Mouse (Mus musculus) gastrocnemius, adult 2 months (tissue): ENCODE measurements around the gene Zfp729b. TPM values are rescaled to one million over a fixed set of nuclear protein-coding genes. Genes with fewer than 3 reads are reported as not detected.

ENCODE experiments used
- DNase-seq: peaks from one replicate; pipeline ENCODE4 v3.0.0; 2022
- H3K27ac ChIP-seq: fragments of 200-600 bp; 2 replicates; pipeline ENCODE4 v1.8.1; 2022; ENCODE audit warnings: mild to moderate bottlenecking
- H3K4me3 ChIP-seq: fragments of 200-600 bp; 2 replicates; pipeline ENCODE4 v1.8.1; 2022; ENCODE audit warnings: mild to moderate bottlenecking, moderate library complexity
- CTCF ChIP-seq: fragments of 200-600 bp; IDR thresholded peaks from 2 replicates; pipeline ENCODE4 v1.8.1; 2022; ENCODE audit warnings: antibody characterized with exemption, mild to moderate bottlenecking, moderate library complexity
- intact Hi-C: fragments of 180-260 bp; cut with DNase I; formaldehyde crosslinking; loops from one replicate; pipeline ENCODE4 v1.15.1; 2025
- long read RNA-seq, 2 experiments: library from polyadenylated mRNA; stranded (forward); transcript quantifications; one replicate each; pipeline ENCODE4 v2.0.0; 2021
- total RNA-seq, 2 experiments: library from RNA; stranded (reverse); gene quantifications; 2 replicates each; pipeline ENCODE4 v1.2.3; 2021

Gene Zfp729b
- total RNA-seq = 1 to 10 TPM; 2.4 to 3.4 TPM
- long read RNA-seq, experiment 1, full-length matches to known transcripts = 2 of 2 reads
- long read RNA-seq, experiment 1, partial matches to known transcripts = 0 of 2 reads
- long read RNA-seq, experiment 1, other reads (novel, unspliced or antisense) = 0 of 2 reads
- long read RNA-seq, experiment 2, full-length matches to known transcripts = 1 of 1 reads
- long read RNA-seq, experiment 2, partial matches to known transcripts = 0 of 1 reads
- long read RNA-seq, experiment 2, other reads (novel, unspliced or antisense) = 0 of 1 reads

DNA sequence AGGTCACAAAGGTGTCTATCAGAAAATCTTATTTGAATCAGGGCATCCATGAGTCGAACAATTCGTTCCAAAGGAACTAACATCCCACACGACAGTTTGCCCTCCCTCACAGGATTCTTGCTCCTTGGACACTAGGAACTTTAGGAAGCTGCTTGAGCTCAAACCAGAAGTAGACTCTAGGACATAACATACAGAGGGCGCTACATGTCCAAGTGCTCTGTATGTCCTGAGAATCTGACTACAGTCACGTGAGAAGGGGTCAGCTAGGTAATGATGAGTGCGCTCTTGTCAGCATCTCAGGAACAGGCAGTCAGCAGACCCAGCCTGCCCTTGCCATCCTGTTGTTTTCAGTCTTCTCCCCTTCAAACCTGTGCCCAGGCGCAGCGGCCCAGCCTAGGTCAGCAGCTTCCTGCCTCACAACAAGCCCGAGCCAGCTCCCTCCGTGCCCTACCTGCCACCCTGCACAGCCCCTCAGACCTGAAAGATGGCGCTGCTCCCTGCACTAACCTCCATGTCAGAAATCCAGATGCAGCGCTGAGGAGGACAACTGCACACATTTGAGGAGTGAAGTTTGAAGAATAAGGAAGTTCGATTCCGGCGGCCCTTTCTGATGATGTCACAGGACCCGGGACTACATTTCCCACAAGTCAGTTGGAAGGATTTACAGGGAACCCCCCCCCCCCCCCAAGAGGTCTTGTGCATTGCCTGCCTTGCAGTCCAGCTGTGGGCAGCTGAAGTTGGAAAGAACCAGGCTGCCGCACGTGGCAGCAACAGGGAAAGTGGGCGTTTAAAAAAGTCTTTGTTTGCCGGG, at the start of gene Zfp729b:
Zfp729b (minus strand) TSS at position 642 of the 811 bp plus-strand sequence.
- intact Hi-C loops = loop anchor here (1.0 to 5.0 kb wide), 2 partner anchors 28 to 113 kb away; partner anchors contain the start of genes Gm49345 and Zfp729a
- peak; percentile 90 for DNase-seq
- Histone ChIP-seq H3K27ac (peak within 1 kb of the TSS; percentile 90), H3K4me3 (peak within 1 kb of the TSS; percentile 90)
- TF ChIP-seq CTCF = peak; percentile 32; the same call in 1 of the 2 replicates

DNA sequence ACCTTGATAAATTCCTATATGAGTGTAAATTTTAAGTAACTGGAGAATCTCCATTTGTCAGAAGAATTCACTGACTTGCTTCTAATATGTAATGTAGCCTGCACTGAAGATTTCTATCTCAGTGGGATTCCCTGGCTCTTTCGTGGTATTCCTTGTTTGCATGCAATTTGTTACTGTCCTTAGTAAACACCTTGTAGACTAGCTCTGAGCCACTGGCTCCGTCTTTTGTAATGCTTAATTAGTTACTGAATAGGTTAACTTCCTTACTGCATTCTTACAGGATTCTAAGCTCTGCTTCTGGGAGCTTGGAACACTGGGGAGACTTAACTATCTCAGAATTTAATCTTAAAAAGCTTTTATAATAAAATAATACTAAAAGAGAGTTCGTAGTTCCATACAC, 43.0 kb upstream of the Zfp729b start:
- intact Hi-C loops = no loop called here
- Histone ChIP-seq H3K27ac (no peak overlapping the region), H3K4me3 (no peak overlapping the region)
- no peak for TF ChIP-seq CTCF
- DNase-seq = no peak

DNA sequence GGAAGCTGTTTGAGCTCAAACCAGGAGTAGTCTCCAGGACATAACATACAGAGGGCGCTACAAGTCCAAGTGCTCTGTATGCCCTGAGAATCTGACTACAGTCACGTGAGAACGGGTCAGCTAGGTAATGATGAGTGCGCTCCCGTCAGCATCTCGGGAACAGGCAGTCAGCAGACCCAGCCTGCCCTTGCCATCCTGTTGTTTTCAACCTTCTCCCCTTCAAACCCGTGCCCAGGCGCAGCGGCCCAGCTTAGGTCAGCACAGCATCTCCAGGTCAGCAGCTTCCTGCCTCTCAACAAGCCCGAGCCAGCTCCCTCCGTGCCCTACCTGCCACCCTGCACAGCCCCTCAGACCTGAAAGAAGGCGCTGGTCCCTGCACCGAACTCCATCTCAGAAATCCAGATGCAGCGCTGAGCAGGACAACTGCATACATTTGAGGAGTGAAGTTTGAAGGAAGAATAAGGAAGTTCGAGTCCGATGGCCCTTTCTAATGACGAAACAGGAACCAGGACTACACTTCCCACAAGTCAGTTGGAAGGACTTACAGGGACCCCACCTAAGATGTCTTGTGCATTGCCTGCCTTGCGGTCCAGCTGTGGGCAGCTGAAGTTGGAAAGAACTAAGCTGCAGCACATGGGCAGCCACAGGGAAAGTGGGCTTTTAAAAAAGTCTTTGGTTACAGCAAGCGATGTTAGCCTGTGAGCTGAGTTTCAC, 27.9 kb upstream of the Zfp729b start, which contains the start of the genes Gm49345 and Zfp729a:
Gm49345 (minus strand) TSS at position 476 of the 714 bp plus-strand sequence.
Zfp729a (minus strand) TSS at position 498 of the 714 bp plus-strand sequence.
- peak; percentile 46 for TF ChIP-seq CTCF
- Histone ChIP-seq H3K27ac (peak within 1 kb of the TSS; percentile 89), H3K4me3 (peak within 1 kb of the TSS; percentile 91)
- intact Hi-C loops = loop anchor here (1.0 to 5.0 kb wide), 4 partner anchors 28 to 205 kb away; partner anchors contain the start of gene Zfp729b
- peak; percentile 89 for DNase-seq

DNA sequence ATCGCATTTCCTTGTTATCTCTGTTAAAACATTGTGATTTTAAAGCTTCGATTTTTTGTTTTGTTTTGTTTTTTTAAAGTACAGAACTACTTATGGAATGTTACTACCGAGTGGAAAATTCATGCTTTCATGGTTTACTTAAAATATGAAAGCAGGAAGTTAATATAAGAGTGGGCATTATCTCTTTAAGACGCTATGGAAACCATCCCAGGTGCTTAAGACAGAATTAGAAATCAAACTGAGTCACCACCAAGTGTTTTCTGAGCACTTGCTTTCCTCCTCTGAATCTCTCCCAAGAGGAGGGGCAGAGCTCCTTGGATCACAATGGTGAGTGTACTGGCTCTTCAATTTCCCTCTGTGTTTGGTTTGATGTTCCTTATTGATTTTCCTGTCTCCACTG, 601 bp upstream of the Zfp729b start:
- DNase-seq = no peak
- intact Hi-C loops = no loop called here
- peak overlapping the region; percentile 90; the same call in 1 of the 2 replicates for H3K27ac ChIP-seq
- H3K4me3 ChIP-seq = peak overlapping the region; percentile 90
- TF ChIP-seq CTCF = no peak

DNA sequence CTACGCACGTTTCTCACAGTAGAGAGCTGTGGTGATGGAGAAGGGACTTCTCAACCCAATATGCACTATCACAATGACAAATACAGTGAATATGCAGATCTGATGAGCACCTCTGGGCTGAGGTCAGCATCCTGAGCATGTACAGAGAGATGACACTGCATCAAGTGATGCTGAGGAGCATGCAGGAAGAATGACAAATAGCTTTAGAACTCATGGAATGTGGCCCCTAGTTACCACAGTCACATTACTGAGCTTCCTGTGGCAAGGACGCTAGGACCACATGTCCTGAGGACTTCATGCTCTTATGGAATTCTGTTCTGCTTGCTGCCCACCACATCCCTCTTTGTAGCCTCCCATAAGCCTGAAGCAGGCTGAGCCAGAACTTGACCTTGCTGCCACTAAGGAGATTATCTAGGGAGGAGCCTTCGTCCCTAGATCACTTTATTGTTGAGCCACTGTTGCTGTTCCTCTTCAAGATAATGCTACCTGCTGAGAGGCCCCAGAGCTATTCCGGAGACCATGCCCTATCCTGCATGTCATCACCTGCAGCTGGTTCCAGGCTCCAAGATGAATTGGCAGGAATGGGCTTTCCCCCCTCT, 36.8 kb downstream of the Zfp729b start:
- no peak for DNase-seq
- intact Hi-C loops = no loop called here
- H3K4me3 ChIP-seq = no peak overlapping the region
- H3K27ac ChIP-seq = no peak overlapping the region
- no peak for TF ChIP-seq CTCF

DNA sequence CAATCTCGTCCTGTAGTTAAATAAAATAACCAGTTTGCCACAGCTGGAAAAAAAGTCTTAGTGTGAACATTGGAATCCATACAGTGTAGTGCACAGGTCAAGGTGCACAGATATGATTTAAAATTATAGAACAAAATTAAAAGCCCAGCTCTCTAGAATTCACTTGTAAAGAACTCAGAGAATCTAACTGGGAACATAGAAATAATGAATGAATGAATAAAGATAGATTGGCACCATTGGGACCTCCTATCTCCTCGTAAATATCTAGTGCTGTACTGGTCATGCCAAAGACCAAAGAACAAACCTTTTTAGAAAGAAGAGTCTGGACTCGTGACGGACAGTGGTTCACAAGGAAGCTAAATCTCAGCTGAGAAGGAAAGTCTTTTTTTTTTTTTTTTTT, 55.8 kb downstream of the Zfp729b start, which contains the start of gene Zfp748:
Zfp748 (minus strand) TSS at position 101 of the 400 bp plus-strand sequence.
- intact Hi-C loops = loop anchor here (2.0 kb wide), 1 partner anchor 27 kb away; the partner anchor contains the start of genes Gm26965 and Zfp87
- DNase-seq = no peak

DNA sequence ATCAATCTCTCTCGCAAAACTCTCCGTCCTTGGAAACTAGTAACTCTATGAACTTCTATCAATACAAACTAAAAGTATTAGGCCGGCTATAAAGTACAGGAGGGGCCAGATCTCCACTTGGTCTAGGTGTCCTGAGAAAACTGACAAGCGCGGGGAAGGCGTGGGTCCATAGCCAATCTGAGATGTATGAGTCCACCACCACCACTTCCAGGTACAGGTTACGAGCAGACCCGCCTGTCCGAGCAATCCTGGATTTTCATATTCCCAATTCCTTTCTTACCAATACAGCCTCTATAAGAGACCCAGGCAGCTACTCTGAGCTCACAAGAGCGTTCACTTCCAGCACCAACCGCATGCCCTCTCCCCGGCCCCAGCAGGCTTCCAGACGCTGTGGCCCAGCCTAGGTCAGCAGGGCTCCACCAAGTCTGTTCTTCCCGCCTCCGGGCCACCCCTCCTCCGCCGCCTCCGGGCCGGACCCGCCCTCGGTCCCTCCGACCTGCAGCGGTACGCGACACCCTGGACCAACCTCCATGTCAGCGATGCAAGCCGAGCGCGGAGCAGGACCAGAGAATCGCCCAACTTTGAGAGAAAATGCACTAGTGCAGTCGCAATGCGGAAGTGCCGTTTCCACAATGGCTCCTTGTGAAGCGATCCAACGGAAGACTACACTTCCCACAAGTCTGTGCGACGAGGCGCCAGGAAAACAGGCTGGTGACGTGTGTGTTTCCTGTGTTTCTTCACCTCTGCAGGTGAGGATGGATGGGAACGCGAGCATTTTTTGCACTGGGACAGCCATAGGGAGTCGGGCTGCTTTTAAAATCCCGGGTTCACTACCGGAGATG, 56.8 kb downstream of the Zfp729b start:
- peak; percentile 83 for DNase-seq
- intact Hi-C loops = loop anchor here (2.0 kb wide), 1 partner anchor 26 kb away; the partner anchor contains the start of genes Gm26965 and Zfp87
- peak overlapping the region; percentile 98 for H3K4me3 ChIP-seq
- TF ChIP-seq CTCF = no peak
- H3K27ac ChIP-seq = peak overlapping the region; percentile 87

More for the DNA sequence above, 55.8 kb downstream of the Zfp729b start, which contains the start of gene Zfp748:
- Histone ChIP-seq H3K27ac (peak within 1 kb of the TSS; percentile 87), H3K4me3 (peak within 1 kb of the TSS; percentile 98)
- TF ChIP-seq CTCF = no peak

DNA sequence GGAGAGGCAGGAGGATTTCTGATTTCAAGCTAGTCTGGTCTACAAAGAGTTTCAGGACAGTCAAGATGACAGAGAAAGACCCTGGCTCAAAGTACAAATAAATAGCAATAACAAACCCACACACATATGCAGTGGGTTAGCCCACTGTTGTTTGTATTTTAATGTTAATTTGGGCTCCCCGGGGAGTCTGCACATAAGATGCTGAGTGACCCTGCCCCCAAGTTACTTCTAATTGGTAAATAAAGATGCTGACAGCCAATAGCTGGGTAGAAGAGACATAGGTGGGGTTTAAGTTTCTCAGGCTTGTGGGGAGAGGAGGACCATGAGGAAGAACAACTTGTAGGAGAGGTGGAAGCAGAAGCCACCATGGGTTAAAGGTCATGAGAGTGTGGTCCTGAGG, 63.6 kb downstream of the Zfp729b start:
- intact Hi-C loops = no loop called here

More for the DNA sequence above, 63.6 kb downstream of the Zfp729b start:
- H3K27ac ChIP-seq = no peak overlapping the region
- no peak for TF ChIP-seq CTCF
- no peak overlapping the region for H3K4me3 ChIP-seq
- DNase-seq = no peak

Other genes starting within 250 kb of the Zfp729b start
- 1 to 10 TPM; 1.2 to 1.6 TPM for gene Gm28044, start 249.2 kb downstream of the Zfp729b start, total RNA-seq
- 1 to 10 TPM; 1.1 to 1.2 TPM for gene Zfp953, start 249.1 kb downstream of the Zfp729b start, total RNA-seq
- not detected for gene Gm28041, start 234.0 kb downstream of the Zfp729b start, total RNA-seq
- gene Zfp456, start 233.9 kb downstream of the Zfp729b start, total RNA-seq = under 1 TPM; 0.20 to 0.53 TPM
- gene Zfp429, start 209.9 kb downstream of the Zfp729b start, total RNA-seq = 1 to 10 TPM; 1.0 to 1.7 TPM
- 1 to 10 TPM in 1 of 2 experiments, under 1 TPM in 1; 0.92 to 1.2 TPM for gene Zfp459, start 188.3 kb downstream of the Zfp729b start, total RNA-seq
- 1 to 10 TPM; 6.5 to 8.3 TPM for gene Zfp874a, start 158.1 kb downstream of the Zfp729b start, total RNA-seq
- gene Zfp874b, start 125.4 kb downstream of the Zfp729b start, total RNA-seq = 10 to 100 TPM; 13.4 to 13.8 TPM
- gene Zfp58, start 109.2 kb downstream of the Zfp729b start, total RNA-seq = 1 to 10 TPM; 4.2 to 4.8 TPM
- gene Gm26965, start 83.6 kb downstream of the Zfp729b start, total RNA-seq = under 1 TPM in 1 of 2 experiments, not detected in 1; 0.20 TPM
- gene Zfp87, start 83.5 kb downstream of the Zfp729b start, total RNA-seq = 1 to 10 TPM; 3.5 to 5.2 TPM
- gene Zfp748, start 55.9 kb downstream of the Zfp729b start, total RNA-seq = 1 to 10 TPM; 2.3 TPM
- 1 to 10 TPM in 1 of 2 experiments, under 1 TPM in 1; 0.13 to 1.6 TPM for gene Gm49345, start 28.1 kb upstream of the Zfp729b start, total RNA-seq
- gene Zfp729a, start 28.1 kb upstream of the Zfp729b start, total RNA-seq = 1 to 10 TPM; 3.6 to 3.7 TPM
- 1 to 10 TPM; 2.3 to 3.5 TPM for gene Zfp738, start 77.4 kb upstream of the Zfp729b start, total RNA-seq
- 1 to 10 TPM; 3.5 to 4.8 TPM for gene Zfp65, start 119.5 kb upstream of the Zfp729b start, total RNA-seq
- gene Zfp85, start 145.5 kb upstream of the Zfp729b start, total RNA-seq = 1 to 10 TPM; 1.6 TPM
- gene Zfp493, start 170.0 kb upstream of the Zfp729b start, total RNA-seq = 1 to 10 TPM; 3.6 to 5.5 TPM
- 1 to 10 TPM; 1.6 to 1.8 TPM for gene Zfp273, start 204.0 kb upstream of the Zfp729b start, total RNA-seq
- 1 to 10 TPM in 1 of 2 experiments, under 1 TPM in 1; 0.64 to 1.1 TPM for gene Gm10037, start 221.4 kb upstream of the Zfp729b start, total RNA-seq